Mouse (Mus musculus): ENCODE data around the gene Gm20425. TPM values are rescaled to one million over a fixed set of nuclear protein-coding genes. Genes with fewer than 3 reads are reported as not detected.
"Not testable (repeated sequence)": the region's sequence is repeated elsewhere in the genome, so short reads cannot be mapped to it uniquely, and the experiment has no call there.

Gene Gm20425
- total RNA-seq, 2 experiments from 2014 or later = 6.7 to 8.7 TPM

- intact Hi-C loops (cut with DNase I) = no loop called here
- DNase-seq = no peak
Observed at GRCm38 (mm10) chr9:103168771-103169170, 61.3 kb downstream of the Gm20425 start.

GRCm38 (mm10) chr9:103168046-103168445 lies 62.1 kb downstream of the Gm20425 start:
- no peak for DNase-seq
- intact Hi-C loops (cut with DNase I) = no loop called here

- intact Hi-C loops (cut with DNase I) = no loop called here
- DNase-seq = no peak
Observed at GRCm38 (mm10) chr9:103163806-103164205, 66.3 kb downstream of the Gm20425 start.

- DNase-seq; intact Hi-C loops (cut with DNase I): not testable (repeated sequence)
Observed at GRCm38 (mm10) chr9:103155158-103155557, 74.9 kb downstream of the Gm20425 start.

- DNase-seq = no peak
- intact Hi-C loops (cut with DNase I) = no loop called here
Observed at GRCm38 (mm10) chr9:103154568-103154967, 75.5 kb downstream of the Gm20425 start.

- intact Hi-C loops (cut with DNase I) = no loop called here
- no peak for DNase-seq
Observed at GRCm38 (mm10) chr9:103153286-103153685, 76.8 kb downstream of the Gm20425 start.

GRCm38 (mm10) chr9:103149074-103149799 lies 80.9 kb downstream of the Gm20425 start:
- DNase-seq = no peak
- intact Hi-C loops (cut with DNase I) = no loop called here

GRCm38 (mm10) chr9:103147103-103147502 lies 83.0 kb downstream of the Gm20425 start:
- intact Hi-C loops (cut with DNase I) = no loop called here
- DNase-seq = no peak

- intact Hi-C loops (cut with DNase I) = no loop called here
- no peak for DNase-seq
Observed at GRCm38 (mm10) chr9:103146703-103147102, 83.4 kb downstream of the Gm20425 start.

GRCm38 (mm10) chr9:103146257-103146656 lies 83.8 kb downstream of the Gm20425 start:
- DNase-seq = no peak
- intact Hi-C loops (cut with DNase I) = no loop called here

GRCm38 (mm10) chr9:103145351-103145750 lies 84.8 kb downstream of the Gm20425 start:
- DNase-seq = no peak
- intact Hi-C loops (cut with DNase I) = no loop called here

GRCm38 (mm10) chr9:103143881-103144280 lies 86.2 kb downstream of the Gm20425 start:
- intact Hi-C loops (cut with DNase I) = no loop called here
- no peak for DNase-seq

GRCm38 (mm10) chr9:103141266-103141665 lies 88.8 kb downstream of the Gm20425 start:
- no peak for DNase-seq

GRCm38 (mm10) chr9:103140384-103140783 lies 89.7 kb downstream of the Gm20425 start:
- intact Hi-C loops (cut with DNase I) = no loop called here
- no peak for DNase-seq

More at GRCm38 (mm10) chr9:103141266-103141665, 88.8 kb downstream of the Gm20425 start:
- intact Hi-C loops (cut with DNase I) = no loop called here

Other genes starting within 250 kb of the Gm20425 start
- gene Slco2a1, start 241.6 kb downstream of the Gm20425 start, total RNA-seq (2021) = 1 to 10 TPM; 4.3 to 5.6 TPM
- 1 to 10 TPM; 1.1 to 1.4 TPM for gene Rab6b, start 118.5 kb downstream of the Gm20425 start, total RNA-seq (2021)
- 10 to 100 TPM; 16.0 to 16.6 TPM for gene Srprb, start 28.2 kb downstream of the Gm20425 start, total RNA-seq (2021)
- 10 to 100 TPM; 53.3 to 56.3 TPM for gene Trf, start 137 bp upstream of the Gm20425 start, total RNA-seq (2021)
- gene 1300017J02Rik, start 74.8 kb upstream of the Gm20425 start, total RNA-seq (2021) = not detected
- 10 to 100 TPM in 1 of 2 experiments, 1 to 10 TPM in 1; 9.1 to 13.2 TPM for gene Topbp1, start 74.9 kb upstream of the Gm20425 start, total RNA-seq (2021)
- gene Cdv3, start 135.5 kb upstream of the Gm20425 start, total RNA-seq (2021) = 100 to 1,000 TPM; 120 to 123 TPM